ENCODE assay signal across 9 mouse cellular contexts in genomic region chr15:93115674-93116102, GRCm38 (mm10).
DNase-seq lines count a peak whose midpoint lies in the region; ATAC-seq and TF ChIP-seq lines count a peak whose summit lies in the region.
"Had no signal": no experiment of that assay in that cellular context is flagged by ENCODE, and none has a peak within 500 bp of the region (broad histone marks: within the 10 kb centered on the region; RNA-seq: fewer than 3 reads in every experiment).

No protein-coding gene starts in this region.

- no peaks in the 10 kb centered on the region for H3K4me1 ChIP-seq in forebrain, postnatal 0 days (ENCODE audit: insufficient read depth)
- H3K4me1 ChIP-seq in intestine, embryonic 16.5 days (ENCODE audit: control insufficient read depth, insufficient read depth, low read length): no peaks in the 10 kb centered on the region

- H3K27me3 ChIP-seq in forebrain, postnatal 0 days (ENCODE audit: insufficient read depth, low read length): no peaks in the 10 kb centered on the region
- H3K27me3 ChIP-seq in intestine, embryonic 16.5 days (replicated peaks; ENCODE audit: control insufficient read depth, insufficient read depth, low read length): no peaks in the 10 kb centered on the region
- H3K27me3 ChIP-seq: CH12.LX had no signal

- WGBS in forebrain, postnatal 0 days: 2% methylated on average over 16 of the region's 16 CpGs
- 10% methylated on average over 16 of the region's 16 CpGs for WGBS in intestine, embryonic 16.5 days

- H3K36me3 ChIP-seq in forebrain, postnatal 0 days (ENCODE audit: insufficient read depth): no peaks in the 10 kb centered on the region
- H3K36me3 ChIP-seq in intestine, embryonic 16.5 days (ENCODE audit: control insufficient read depth, insufficient read depth, low read length): no peaks in the 10 kb centered on the region

- intact Hi-C loops in heart, postnatal 25 days (cut with DNase I): no loop called here

- no peak overlapping the region for H3K27ac ChIP-seq in forebrain, postnatal 0 days (ENCODE audit: low read depth, low read length)
- H3K27ac ChIP-seq in intestine, embryonic 16.5 days (ENCODE audit: low read length): no peak overlapping the region

- peak overlapping the region; percentile 25; the same call in 1 of the 2 replicates for H3K9ac ChIP-seq in forebrain, postnatal 0 days
- H3K9ac ChIP-seq in intestine, embryonic 16.5 days (ENCODE audit: low read depth, low read length): peak overlapping the region; percentile 43; the same call in 1 of the 2 replicates

- no peaks in the 10 kb centered on the region for H3K9me3 ChIP-seq in forebrain, postnatal 0 days (ENCODE audit: low read length)
- no peaks in the 10 kb centered on the region for H3K9me3 ChIP-seq in intestine, embryonic 16.5 days (ENCODE audit: control insufficient read depth, low read length)

- DNase-seq in heart, adult 18-20 months: peak; percentile 1 to 7
- DNase-seq in heart, postnatal 25 days (ENCODE audit: low spot score): no peak
- peak; percentile 54 for DNase-seq in brain, adult 2 months (ENCODE audit: low read depth, low spot score)
- peak; percentile 74 for DNase-seq in forebrain, postnatal 0 days
- peak; percentile 39 for DNase-seq in right cerebral cortex, postnatal 4 days
- DNase-seq in c-Kit-positive CD71-positive TER-119-positive erythroid progenitor cells, embryonic 14.5 days (ENCODE audit: low spot score): no peak

- H3K4me3 ChIP-seq in forebrain, postnatal 0 days (ENCODE audit: low read depth, low read length): peak overlapping the region; percentile 11
- peak overlapping the region; percentile 29; the same call in 1 of the 2 replicates for H3K4me3 ChIP-seq in intestine, embryonic 16.5 days (ENCODE audit: low read length)

- peak overlapping the region; percentile 47 for H3K4me2 ChIP-seq in forebrain, postnatal 0 days (ENCODE audit: low read depth)
- peak overlapping the region; percentile 43 for H3K4me2 ChIP-seq in intestine, embryonic 16.5 days (ENCODE audit: low read depth, low read length)

- peak; percentile 63 for TF ChIP-seq CTCF in forebrain, postnatal 0 days (IDR thresholded peaks at IDR 0.05; ENCODE audit: low read depth)

- ATAC-seq in forebrain, postnatal 0 days: peak; percentile 93
- 0 out of 2 replicates have a peak, but pooled peaks have one; percentile 28 for ATAC-seq in intestine, embryonic 16.5 days
- peak; percentile 33; the same call in 1 of the 2 replicates for ATAC-seq in megakaryocyte, adult 5-6 weeks (ENCODE audit: poor library complexity, severe bottlenecking)

Comparison
In these comparisons a context has a peak if more than half of its experiments do, and no peak if none do; other contexts are left out.
1. DNase-seq: peak in heart, adult 18-20 months (2 of 2), brain, adult 2 months (single experiment), forebrain, postnatal 0 days (single experiment) and right cerebral cortex, postnatal 4 days (single experiment); none in heart, postnatal 25 days (single experiment) and c-Kit-positive CD71-positive TER-119-positive erythroid progenitor cells, embryonic 14.5 days (single experiment).
2. ATAC-seq: peak in every context shown above with its lines; median percentile 93 in forebrain, postnatal 0 days; 33 in megakaryocyte, adult 5-6 weeks; 28 in intestine, embryonic 16.5 days.